Mouse (Mus musculus): ENCODE measurements around the gene Pcgf6. TPM values are rescaled to one million over a fixed set of nuclear protein-coding genes. Genes with fewer than 3 reads are reported as not detected.
A peak's percentile ranks its signal among the peaks of the same experiment; 100 is the strongest.
"Not testable (repeated sequence)": the region's sequence is repeated elsewhere in the genome, so short reads cannot be mapped to it uniquely, and the experiment has no call there.

Pcgf6 gene
- polyA plus RNA-seq, 1 experiment from 2014 or later: 26.8 TPM

DNA sequence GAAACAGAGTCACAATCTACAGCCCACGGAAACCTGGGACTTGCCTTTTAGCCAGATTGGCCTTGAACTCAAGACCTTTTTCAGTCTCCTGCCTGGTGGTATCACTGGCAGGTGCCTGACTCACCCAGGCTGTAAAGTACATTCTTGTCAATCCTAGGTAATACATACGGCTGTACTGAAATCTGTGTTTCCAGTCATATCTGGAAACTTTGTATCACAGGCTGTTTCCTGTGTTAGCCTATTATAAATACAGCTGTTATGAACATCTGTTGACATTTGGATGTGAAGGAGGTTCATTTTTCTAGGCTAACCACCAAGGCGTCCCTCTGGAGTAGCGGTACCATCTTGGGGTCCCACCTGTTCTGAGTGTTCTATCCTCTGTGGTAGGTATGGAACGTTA is 40.8 kb downstream of the Pcgf6 start:
- H3K9me3 ChIP-seq (replicated peaks): peaks cover 4% of the 10 kb centered on the region; the same call in 1 of the 2 replicates
- no peak overlapping the region for H3K4me3 ChIP-seq
- WGBS: 89% methylated on average over 5 of the region's 5 CpGs
- no peak overlapping the region for H3K4me2 ChIP-seq
- peaks cover 32% of the 10 kb centered on the region for H3K27me3 ChIP-seq
- H3K36me3 ChIP-seq (ENCODE audit: poor library complexity, severe bottlenecking): no peaks in the 10 kb centered on the region
- H3K27ac ChIP-seq: no peak overlapping the region
- H3K9ac ChIP-seq: no peak overlapping the region
- no peaks in the 10 kb centered on the region for H3K4me1 ChIP-seq
- no peak for ATAC-seq

- peaks cover 26% of the 10 kb centered on the region for H3K27me3 ChIP-seq
- H3K4me3 ChIP-seq: no peak overlapping the region
- 94% methylated on average over 7 of the region's 7 CpGs for WGBS
- H3K9ac ChIP-seq: no peak overlapping the region
- no peak for ATAC-seq
- peaks cover 4% of the 10 kb centered on the region; the same call in 1 of the 2 replicates for H3K9me3 ChIP-seq (replicated peaks)
- no peak overlapping the region for H3K27ac ChIP-seq
- no peak overlapping the region for H3K4me2 ChIP-seq
- H3K4me1 ChIP-seq: no peaks in the 10 kb centered on the region
- H3K36me3 ChIP-seq (ENCODE audit: poor library complexity, severe bottlenecking): no peaks in the 10 kb centered on the region
These were observed 41.3 kb downstream of the Pcgf6 start for GRCm38 (mm10) chr19:47009420-47009819.

DNA sequence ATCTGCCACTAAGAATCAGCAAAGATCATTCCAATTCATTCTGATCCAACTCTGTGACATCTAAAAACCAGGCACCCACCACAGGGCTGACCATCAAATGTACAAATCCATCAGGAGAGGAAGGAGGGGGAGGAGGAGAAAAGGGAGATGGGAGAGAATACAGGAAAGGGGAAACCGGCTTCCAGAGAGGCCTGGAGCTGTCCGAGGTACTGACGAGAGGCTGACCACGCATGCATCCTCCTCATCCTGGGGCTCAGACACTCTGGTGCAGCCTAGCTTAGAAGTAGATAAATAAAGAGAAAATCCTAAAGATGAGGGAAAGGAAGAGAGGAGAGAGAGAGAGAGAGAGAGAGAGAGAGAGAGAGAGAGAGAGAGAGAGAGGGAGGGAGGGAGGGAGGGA is 44.4 kb downstream of the Pcgf6 start:
- ATAC-seq: no peak
- 1% methylated on average over 4 of the region's 4 CpGs for WGBS
- Histone ChIP-seq H3K9ac (no peak overlapping the region), H3K36me3 (ENCODE audit: poor library complexity, severe bottlenecking) (no peaks in the 10 kb centered on the region), H3K4me1 (no peaks in the 10 kb centered on the region), H3K4me2 (no peak overlapping the region), H3K9me3 (replicated peaks) (peaks cover 4% of the 10 kb centered on the region; the same call in 1 of the 2 replicates), H3K4me3 (no peak overlapping the region), H3K27me3 (no peaks in the 10 kb centered on the region), H3K27ac (no peak overlapping the region)

GRCm38 (mm10) chr19:47005873-47006272 is 44.8 kb downstream of the Pcgf6 start:
- Histone ChIP-seq H3K27ac (no peak overlapping the region), H3K9me3 (replicated peaks) (peaks cover 4% of the 10 kb centered on the region; the same call in 1 of the 2 replicates), H3K36me3 (ENCODE audit: poor library complexity, severe bottlenecking) (no peaks in the 10 kb centered on the region), H3K4me1 (no peaks in the 10 kb centered on the region), H3K27me3 (no peaks in the 10 kb centered on the region), H3K4me2 (no peak overlapping the region), H3K9ac (no peak overlapping the region), H3K4me3 (no peak overlapping the region)
- WGBS: 58% methylated on average over 5 of the region's 5 CpGs
- ATAC-seq: no peak

DNA sequence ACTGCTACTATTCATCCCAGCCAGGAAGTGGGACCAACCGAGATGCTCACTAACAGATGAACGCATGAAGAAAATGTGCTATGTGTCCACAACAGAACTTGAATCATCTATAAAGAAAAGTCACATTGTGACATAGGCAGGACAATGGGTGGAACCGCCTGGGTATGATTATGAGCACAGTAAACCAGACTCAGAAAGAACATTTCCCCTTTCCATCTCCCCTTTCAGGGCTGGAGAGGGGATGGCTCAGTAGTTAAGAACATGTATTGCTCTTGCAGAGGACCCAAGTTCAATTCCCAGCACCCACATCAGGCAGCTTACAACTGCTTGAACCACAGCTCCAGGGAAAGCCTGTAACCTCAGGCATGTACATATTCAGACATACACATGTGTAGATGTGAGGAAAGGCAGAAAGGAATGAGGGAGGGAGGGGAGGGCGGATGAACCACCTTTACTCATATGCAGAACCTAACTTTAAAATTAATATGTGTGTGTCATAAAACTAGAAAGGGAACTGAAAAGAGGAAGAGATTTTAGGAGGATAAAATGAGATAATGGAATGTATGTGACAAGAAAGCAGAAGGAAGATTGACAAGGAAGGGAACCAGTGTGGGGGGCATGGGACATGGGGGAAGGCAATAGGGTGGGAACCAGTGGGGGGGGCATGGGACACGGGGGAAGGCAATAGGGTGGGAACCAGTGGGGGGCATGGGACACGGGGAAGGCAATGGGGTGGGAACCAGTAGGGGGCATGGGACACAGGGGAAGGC is 46.8 kb downstream of the Pcgf6 start:
- WGBS: 89% methylated on average over 6 of the region's 6 CpGs
- Histone ChIP-seq H3K4me3 (no peak overlapping the region), H3K4me2 (no peak overlapping the region), H3K4me1 (no peaks in the 10 kb centered on the region), H3K27ac (no peak overlapping the region), H3K9me3 (replicated peaks) (peaks cover 4% of the 10 kb centered on the region; the same call in 1 of the 2 replicates), H3K27me3 (no peaks in the 10 kb centered on the region), H3K36me3 (ENCODE audit: poor library complexity, severe bottlenecking) (no peaks in the 10 kb centered on the region), H3K9ac (no peak overlapping the region)
- ATAC-seq: no peak

DNA sequence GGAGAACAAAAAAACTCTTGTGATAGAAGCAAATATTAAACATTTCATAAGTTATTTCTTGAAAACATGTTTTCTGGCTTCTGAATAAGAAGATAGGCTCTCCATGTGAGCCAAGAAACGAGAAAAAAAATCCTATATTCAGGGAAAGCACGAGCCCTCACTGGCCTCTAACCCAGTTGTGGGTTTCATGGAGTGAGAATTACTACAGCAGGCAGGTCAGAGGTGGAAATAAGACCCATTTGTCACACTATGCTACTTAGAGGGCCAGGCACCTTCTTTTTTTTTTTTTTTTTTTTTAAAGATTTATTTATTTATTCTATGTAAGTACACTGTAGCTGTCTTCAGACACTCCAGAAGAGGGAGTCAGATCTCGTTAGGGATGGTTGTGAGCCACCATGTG is 50.3 kb downstream of the Pcgf6 start:
- not testable (repeated sequence) for H3K4me1 ChIP-seq; H3K36me3 ChIP-seq (ENCODE audit: poor library complexity, severe bottlenecking); H3K4me3 ChIP-seq; H3K27ac ChIP-seq; H3K27me3 ChIP-seq; H3K4me2 ChIP-seq; ATAC-seq; H3K9me3 ChIP-seq (replicated peaks); H3K9ac ChIP-seq
- 80% methylated on average over 2 of the region's 3 CpGs for WGBS

- no peak overlapping the region for H3K9ac ChIP-seq
- no peak for ATAC-seq
- H3K27me3 ChIP-seq: no peaks in the 10 kb centered on the region
- H3K27ac ChIP-seq: no peak overlapping the region
- no peaks in the 10 kb centered on the region for H3K9me3 ChIP-seq (replicated peaks)
- H3K4me2 ChIP-seq: no peak overlapping the region
- no peak overlapping the region for H3K4me3 ChIP-seq
- no peaks in the 10 kb centered on the region for H3K36me3 ChIP-seq (ENCODE audit: poor library complexity, severe bottlenecking)
- H3K4me1 ChIP-seq: no peaks in the 10 kb centered on the region
- WGBS: 92% methylated on average over 6 of the region's 6 CpGs
These were observed 51.0 kb downstream of the Pcgf6 start for GRCm38 (mm10) chr19:46999753-47000152.

- ATAC-seq: no peak
- no peaks in the 10 kb centered on the region for H3K36me3 ChIP-seq (ENCODE audit: poor library complexity, severe bottlenecking)
- whole genome bisulfite sequencing: 88% methylated on average over 4 of the region's 4 CpGs
- H3K27me3 ChIP-seq: no peaks in the 10 kb centered on the region
- H3K27ac ChIP-seq: no peak overlapping the region
- no peak overlapping the region for H3K4me3 ChIP-seq
- H3K9ac ChIP-seq: no peak overlapping the region
- H3K9me3 ChIP-seq (replicated peaks): no peaks in the 10 kb centered on the region
- H3K4me1 ChIP-seq: no peaks in the 10 kb centered on the region
- H3K4me2 ChIP-seq: no peak overlapping the region
These were observed 51.8 kb downstream of the Pcgf6 start for GRCm38 (mm10) chr19:46998953-46999352.

DNA sequence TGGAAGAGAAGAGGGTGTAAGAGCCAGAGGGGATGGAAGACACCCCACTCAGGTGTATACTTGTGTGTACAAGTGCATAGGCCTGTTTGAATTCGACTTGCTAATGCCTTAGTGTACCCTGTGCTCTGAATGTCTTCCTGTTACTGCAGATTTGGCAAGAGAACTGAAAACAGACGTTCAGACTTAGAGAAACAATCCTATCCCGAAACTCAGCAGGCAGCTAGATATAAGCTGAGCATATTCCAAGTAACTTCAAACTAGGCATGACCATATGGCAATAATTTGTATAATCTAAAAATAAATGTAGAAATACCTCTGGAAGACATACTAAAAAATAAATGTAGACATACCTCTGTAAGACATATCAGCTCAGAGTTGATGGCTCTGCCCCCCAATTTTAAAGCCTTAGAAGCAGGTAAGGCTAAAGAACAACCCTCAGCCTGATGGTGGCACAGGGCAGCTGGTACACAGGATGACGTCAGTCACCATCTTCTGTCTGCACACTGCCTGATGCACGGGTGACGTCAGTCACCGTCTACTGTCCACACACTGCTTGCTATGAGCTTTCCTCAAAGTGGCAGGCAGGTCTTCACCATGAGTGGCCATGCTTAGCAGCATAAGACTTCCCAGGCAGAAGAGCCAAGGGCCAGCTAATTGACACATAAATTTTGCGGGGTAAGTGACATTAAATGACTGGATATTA is 52.4 kb downstream of the Pcgf6 start:
- Histone ChIP-seq H3K27ac (no peak overlapping the region), H3K4me1 (no peaks in the 10 kb centered on the region), H3K9ac (no peak overlapping the region), H3K36me3 (ENCODE audit: poor library complexity, severe bottlenecking) (no peaks in the 10 kb centered on the region), H3K9me3 (replicated peaks) (no peaks in the 10 kb centered on the region), H3K4me2 (no peak overlapping the region), H3K4me3 (no peak overlapping the region), H3K27me3 (no peaks in the 10 kb centered on the region)
- 83% methylated on average over 8 of the region's 8 CpGs for WGBS
- no peak for ATAC-seq

DNA sequence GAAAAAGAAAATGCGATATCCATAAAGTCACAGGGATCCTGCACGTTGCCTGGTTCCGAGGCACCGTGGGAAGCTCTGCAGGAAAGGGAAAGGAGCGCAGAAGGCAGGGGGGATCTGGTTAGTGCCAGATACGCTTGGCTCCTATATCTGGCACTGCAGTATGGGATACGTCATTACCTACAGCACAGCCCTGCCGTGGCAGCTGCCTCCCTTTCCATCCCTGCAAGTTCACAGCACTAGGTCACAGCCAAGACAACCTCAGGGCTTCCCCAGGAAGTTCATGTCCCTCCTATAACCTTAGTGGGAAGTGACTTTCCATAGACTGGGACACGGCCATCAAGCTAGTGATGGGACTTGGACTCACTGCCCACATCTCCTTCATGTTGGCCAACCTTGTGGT is 54.6 kb downstream of the Pcgf6 start:
- H3K9ac ChIP-seq: no peak overlapping the region
- no peak for ATAC-seq
- no peak overlapping the region for H3K4me2 ChIP-seq
- no peaks in the 10 kb centered on the region for H3K27me3 ChIP-seq
- no peaks in the 10 kb centered on the region for H3K9me3 ChIP-seq (replicated peaks)
- no peaks in the 10 kb centered on the region for H3K4me1 ChIP-seq
- 90% methylated on average over 9 of the region's 9 CpGs for WGBS
- H3K4me3 ChIP-seq: no peak overlapping the region
- H3K36me3 ChIP-seq (ENCODE audit: poor library complexity, severe bottlenecking): no peaks in the 10 kb centered on the region
- H3K27ac ChIP-seq: no peak overlapping the region

GRCm38 (mm10) chr19:46992329-46992728 is 58.4 kb downstream of the Pcgf6 start:
- 72% methylated on average over 4 of the region's 4 CpGs for WGBS
- H3K9ac ChIP-seq; H3K27ac ChIP-seq; H3K4me2 ChIP-seq; H3K9me3 ChIP-seq (replicated peaks); H3K4me3 ChIP-seq; H3K27me3 ChIP-seq; ATAC-seq; H3K36me3 ChIP-seq (ENCODE audit: poor library complexity, severe bottlenecking); H3K4me1 ChIP-seq: not testable (repeated sequence)

DNA sequence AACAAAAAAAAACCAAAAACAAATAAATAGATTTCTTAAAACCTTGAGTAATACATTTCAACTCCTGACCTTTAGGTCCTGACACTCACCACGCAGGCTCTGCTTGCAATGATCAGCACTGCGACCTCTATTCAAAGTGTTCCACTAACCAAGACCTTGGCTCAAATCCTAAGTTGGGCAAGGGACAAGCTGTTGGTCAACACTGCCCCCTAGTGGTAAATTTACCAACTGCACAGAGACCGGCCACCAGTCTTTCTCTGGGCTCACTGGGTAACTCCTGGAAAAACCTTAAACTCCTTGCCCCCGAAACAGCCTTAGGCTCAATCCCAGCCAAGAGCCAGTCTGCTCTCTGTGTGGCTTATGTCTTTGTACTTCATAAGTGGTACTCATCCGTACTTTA is 59.6 kb downstream of the Pcgf6 start:
- H3K4me2 ChIP-seq: no peak overlapping the region
- no peak overlapping the region for H3K27ac ChIP-seq
- WGBS: 12% methylated on average over 5 of the region's 5 CpGs
- H3K4me1 ChIP-seq: peaks cover 3% of the 10 kb centered on the region; the same call in 1 of the 2 replicates
- H3K36me3 ChIP-seq (ENCODE audit: poor library complexity, severe bottlenecking): no peaks in the 10 kb centered on the region
- no peak overlapping the region for H3K9ac ChIP-seq
- no peaks in the 10 kb centered on the region for H3K9me3 ChIP-seq (replicated peaks)
- no peak overlapping the region for H3K4me3 ChIP-seq
- H3K27me3 ChIP-seq: no peaks in the 10 kb centered on the region
- peak; percentile 33; the same call in 1 of the 2 replicates for ATAC-seq

Data from forebrain, embryonic 13.5 days (tissue).